Mouse (Mus musculus) forebrain, embryonic 13.5 days (tissue): ENCODE results near the gene Hsd17b13. TPM values are rescaled to one million over a fixed set of nuclear protein-coding genes. Genes with fewer than 3 reads are reported as not detected.
A peak's percentile ranks its signal among the peaks of the same experiment; 100 is the strongest.
"Not testable (repeated sequence)": the region's sequence is repeated elsewhere in the genome, so short reads cannot be mapped to it uniquely, and the experiment has no call there.

ENCODE experiments used
- ATAC-seq: fragments of 200-750 bp; cut with Nextera tagmentation; 2 replicates; pipeline ENCODE4 v1.8.0; 2017
- H3K27ac ChIP-seq: fragments of 300-500 bp; sonication (generic); 2 replicates; pipeline ENCODE4 v1.5.1; 2015; ENCODE audit warnings: inconsistent platforms, mild to moderate bottlenecking, moderate library complexity
- H3K27me3 ChIP-seq: fragments of 300-500 bp; sonication (generic); 2 replicates; pipeline ENCODE4 v1.6.1; 2015; ENCODE audit warnings: mild to moderate bottlenecking, inconsistent platforms
- H3K36me3 ChIP-seq: fragments of 300-500 bp; sonication (generic); 2 replicates; pipeline ENCODE4 v1.6.1; 2015; ENCODE audit warnings: mild to moderate bottlenecking, inconsistent platforms; ENCODE audit not compliant: poor library complexity, severe bottlenecking
- H3K4me1 ChIP-seq: fragments of 300-500 bp; sonication (generic); 2 replicates; pipeline ENCODE4 v1.6.1; 2015; ENCODE audit warnings: inconsistent platforms
- H3K4me2 ChIP-seq: fragments of 300-500 bp; sonication (generic); 2 replicates; pipeline ENCODE4 v1.6.1; 2015; ENCODE audit warnings: inconsistent platforms, mild to moderate bottlenecking, moderate library complexity
- H3K4me3 ChIP-seq: fragments of 300-500 bp; sonication (generic); 2 replicates; pipeline ENCODE4 v1.5.1; 2015; ENCODE audit warnings: mild to moderate bottlenecking, inconsistent platforms
- H3K9ac ChIP-seq: fragments of 300-500 bp; sonication (generic); 2 replicates; pipeline ENCODE4 v1.6.1; 2015; ENCODE audit warnings: mild to moderate bottlenecking, inconsistent platforms
- H3K9me3 ChIP-seq: fragments of 300-500 bp; sonication (generic); replicated peaks from 2 replicates; pipeline ENCODE4 v1.6.1; 2016; ENCODE audit warnings: inconsistent platforms
- WGBS: fragments of 180-500 bp; shearing (Covaris S2); methylation state at CpG from one replicate; pipeline ENCODE4 v1.1.7; 2015; 5-methylcytosine and 5-hydroxymethylcytosine counted together
- polyA plus RNA-seq: library from polyadenylated mRNA; unstranded; fragments of >200 nt; fragmentation: Nextera tagmentation; extraction: Ambion mirVana; gene quantifications from 2 replicates; pipeline ENCODE4 v1.2.1, GENCODE M21; 2015

The Hsd17b13 gene
- polyA plus RNA-seq, 1 experiment from 2014 or later = not detected

DNA sequence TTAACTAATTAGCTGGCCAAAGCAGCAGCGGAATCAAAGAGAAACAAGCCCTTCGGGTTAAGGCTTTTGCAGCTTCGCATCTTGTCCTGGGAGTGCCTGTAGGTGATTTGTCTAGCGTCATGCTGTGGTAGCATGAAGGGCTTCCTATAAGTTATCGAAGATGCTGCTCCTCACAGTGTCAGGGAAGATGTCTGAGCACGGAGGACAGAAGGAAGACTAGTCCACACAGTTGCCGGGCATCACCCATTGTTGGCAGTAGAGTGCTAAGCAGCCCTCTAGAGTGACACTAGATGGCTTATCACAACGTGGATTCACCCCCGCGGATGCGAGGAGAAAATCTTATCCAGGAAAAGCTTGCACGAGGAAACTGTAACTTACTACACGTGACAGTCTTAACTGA lies 4.4 kb downstream of the Hsd17b13 start:
- Histone ChIP-seq H3K9ac (no peak overlapping the region), H3K4me1 (no peaks in the 10 kb centered on the region), H3K9me3 (no peaks in the 10 kb centered on the region), H3K27me3 (no peaks in the 10 kb centered on the region), H3K4me3 (no peak overlapping the region), H3K27ac (no peak overlapping the region), H3K4me2 (no peak overlapping the region), H3K36me3 (no peaks in the 10 kb centered on the region)
- no peak for ATAC-seq
- 79% methylated on average over 13 of the region's 13 CpGs for WGBS

GRCm38 (mm10) chr5:103972379-103972778 lies 4.8 kb downstream of the Hsd17b13 start:
- no peaks in the 10 kb centered on the region for H3K36me3 ChIP-seq
- no peaks in the 10 kb centered on the region for H3K9me3 ChIP-seq
- no peak overlapping the region for H3K9ac ChIP-seq
- H3K27ac ChIP-seq = no peak overlapping the region
- H3K4me3 ChIP-seq = no peak overlapping the region
- WGBS = 65% methylated on average over 19 of the region's 19 CpGs
- H3K27me3 ChIP-seq = no peaks in the 10 kb centered on the region
- no peaks in the 10 kb centered on the region for H3K4me1 ChIP-seq
- H3K4me2 ChIP-seq = no peak overlapping the region
- no peak for ATAC-seq

- Histone ChIP-seq H3K36me3 (no peaks in the 10 kb centered on the region), H3K9me3 (no peaks in the 10 kb centered on the region), H3K27me3 (no peaks in the 10 kb centered on the region), H3K4me3 (no peak overlapping the region), H3K9ac (no peak overlapping the region), H3K27ac (no peak overlapping the region), H3K4me1 (no peaks in the 10 kb centered on the region), H3K4me2 (no peak overlapping the region)
- no peak for ATAC-seq
- 79% methylated on average over 5 of the region's 5 CpGs for WGBS
Measured at GRCm38 (mm10) chr5:103971051-103971450, 6.2 kb downstream of the Hsd17b13 start.

DNA sequence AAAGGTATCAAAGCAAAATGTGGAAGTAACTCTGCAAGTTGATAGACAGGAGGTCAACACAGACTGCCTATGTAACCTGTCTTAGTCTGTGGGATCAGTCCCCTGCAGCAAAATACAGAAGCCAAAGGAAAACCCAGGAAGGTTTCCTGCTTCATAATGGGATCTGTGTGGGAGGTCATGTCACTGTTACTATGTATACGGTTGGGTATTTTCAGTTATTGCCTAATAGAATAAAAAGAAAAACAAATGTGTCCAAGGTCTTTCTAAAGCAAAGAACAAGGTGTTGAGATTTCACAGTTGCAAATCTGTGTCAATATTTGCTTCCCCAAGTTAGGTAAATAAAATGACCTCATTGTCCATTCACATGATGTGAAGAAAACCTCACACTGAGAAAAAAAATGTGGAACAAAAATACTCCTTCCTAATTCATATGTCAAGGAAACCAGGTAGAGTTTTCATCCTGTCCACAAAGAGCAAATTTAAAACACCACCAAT lies 14.2 kb downstream of the Hsd17b13 start:
- Histone ChIP-seq H3K9ac (no peak overlapping the region), H3K27ac (no peak overlapping the region), H3K9me3 (no peaks in the 10 kb centered on the region), H3K4me1 (no peaks in the 10 kb centered on the region), H3K4me2 (no peak overlapping the region), H3K36me3 (no peaks in the 10 kb centered on the region), H3K27me3 (no peaks in the 10 kb centered on the region), H3K4me3 (no peak overlapping the region)
- no peak for ATAC-seq
- WGBS = 92% methylated on average over 1 of the region's 1 CpGs

- Histone ChIP-seq H3K27me3 (no peaks in the 10 kb centered on the region), H3K4me2 (no peak overlapping the region), H3K9ac (no peak overlapping the region), H3K27ac (no peak overlapping the region), H3K4me3 (no peak overlapping the region), H3K4me1 (0 out of 2 replicates have a peak, but pooled peaks cover 4% of the 10 kb centered on the region), H3K36me3 (no peaks in the 10 kb centered on the region), H3K9me3 (no peaks in the 10 kb centered on the region)
- 77% methylated on average over 5 of the region's 5 CpGs for WGBS
- ATAC-seq = no peak
Measured at GRCm38 (mm10) chr5:103954638-103955037, 22.6 kb downstream of the Hsd17b13 start.

- no peaks in the 10 kb centered on the region for H3K9me3 ChIP-seq
- 79% methylated on average over 10 of the region's 10 CpGs for WGBS
- no peak for ATAC-seq
- H3K4me2 ChIP-seq = no peak overlapping the region
- no peak overlapping the region for H3K27ac ChIP-seq
- H3K9ac ChIP-seq = no peak overlapping the region
- H3K27me3 ChIP-seq = no peaks in the 10 kb centered on the region
- 0 out of 2 replicates have a peak, but pooled peaks cover 4% of the 10 kb centered on the region for H3K4me1 ChIP-seq
- no peaks in the 10 kb centered on the region for H3K36me3 ChIP-seq
- H3K4me3 ChIP-seq = no peak overlapping the region
Measured at GRCm38 (mm10) chr5:103953135-103954083, 23.8 kb downstream of the Hsd17b13 start.

GRCm38 (mm10) chr5:103950138-103950537 lies 27.1 kb downstream of the Hsd17b13 start:
- H3K9ac ChIP-seq, H3K27me3 ChIP-seq, H3K4me2 ChIP-seq, H3K36me3 ChIP-seq, H3K27ac ChIP-seq, ATAC-seq, H3K4me1 ChIP-seq, H3K9me3 ChIP-seq, H3K4me3 ChIP-seq: not testable (repeated sequence)
- WGBS = 92% methylated on average over 15 of the region's 15 CpGs

DNA sequence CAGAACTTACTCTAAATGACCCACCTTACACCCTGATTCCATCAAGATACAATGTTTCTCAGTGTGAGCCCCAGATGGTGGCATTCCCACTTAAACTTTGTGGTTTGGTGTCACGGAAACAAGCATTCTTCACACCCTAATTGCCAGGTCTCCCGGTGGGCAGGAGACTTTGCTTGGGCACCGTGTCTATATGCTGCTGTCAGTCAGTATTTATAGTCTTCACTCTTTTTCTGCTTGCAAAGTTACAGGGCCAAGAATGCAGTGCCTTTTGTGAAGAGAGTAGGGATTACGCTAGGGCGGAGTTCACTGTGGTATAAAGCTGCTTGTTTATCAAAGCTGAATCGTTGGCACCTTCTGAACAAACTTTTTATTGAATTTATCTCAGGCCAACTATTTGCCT lies 34.0 kb downstream of the Hsd17b13 start:
- H3K4me3 ChIP-seq = no peak overlapping the region
- H3K27me3 ChIP-seq = peaks cover 19% of the 10 kb centered on the region
- no peak overlapping the region for H3K27ac ChIP-seq
- H3K4me2 ChIP-seq = no peak overlapping the region
- H3K9me3 ChIP-seq = no peaks in the 10 kb centered on the region
- WGBS = 14% methylated on average over 6 of the region's 6 CpGs
- no peaks in the 10 kb centered on the region for H3K36me3 ChIP-seq
- ATAC-seq = no peak
- H3K4me1 ChIP-seq = peaks cover 26% of the 10 kb centered on the region
- H3K9ac ChIP-seq = no peak overlapping the region

DNA sequence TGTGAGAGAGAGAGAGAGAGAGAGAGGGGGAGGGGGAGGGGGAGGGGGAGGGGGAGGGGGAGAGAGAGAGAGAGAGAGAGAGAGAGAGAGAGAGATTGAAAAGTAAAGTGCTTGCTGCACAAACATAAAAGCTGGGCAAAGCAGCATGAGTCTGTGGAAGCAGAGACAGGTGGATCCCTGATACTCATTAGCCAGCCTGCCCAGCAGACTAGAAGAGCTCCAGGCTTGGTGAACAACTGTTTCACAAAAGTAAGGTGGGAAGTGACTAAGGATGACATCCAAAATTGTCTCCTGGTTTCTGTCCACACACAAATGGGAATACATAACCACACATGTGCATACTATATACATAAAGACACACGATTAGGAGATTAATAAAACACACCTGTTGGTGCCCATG lies 37.4 kb downstream of the Hsd17b13 start:
- WGBS = 81% methylated on average over 1 of the region's 1 CpGs

DNA sequence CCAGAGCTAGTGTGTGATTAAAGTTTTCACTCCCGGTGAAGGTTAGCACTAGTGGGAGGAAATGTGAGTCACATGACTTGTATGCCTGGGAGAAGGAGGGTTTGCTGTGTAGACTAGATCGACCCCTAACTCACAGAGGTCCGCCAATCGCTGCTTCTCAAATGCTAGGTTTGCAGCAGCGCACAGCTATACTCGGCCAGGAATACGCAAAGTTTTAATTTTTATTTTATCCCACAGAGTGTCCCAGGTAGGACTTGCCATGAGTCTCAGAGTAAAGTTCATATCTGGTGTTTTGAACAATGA lies 37.9 kb downstream of the Hsd17b13 start:
- 46% methylated on average over 7 of the region's 7 CpGs for WGBS
- H3K27me3 ChIP-seq = peaks cover 15% of the 10 kb centered on the region
- peak overlapping the region; percentile 22 for H3K4me2 ChIP-seq
- no peak overlapping the region for H3K9ac ChIP-seq
- peak; percentile 22 for ATAC-seq
- no peaks in the 10 kb centered on the region for H3K36me3 ChIP-seq
- no peaks in the 10 kb centered on the region for H3K9me3 ChIP-seq
- no peak overlapping the region for H3K27ac ChIP-seq
- peaks cover 40% of the 10 kb centered on the region for H3K4me1 ChIP-seq
- no peak overlapping the region for H3K4me3 ChIP-seq

More for the DNA sequence above, 37.4 kb downstream of the Hsd17b13 start:
- no peak overlapping the region for H3K9ac ChIP-seq
- H3K4me1 ChIP-seq = peaks cover 40% of the 10 kb centered on the region
- no peak overlapping the region for H3K4me3 ChIP-seq
- peaks cover 19% of the 10 kb centered on the region for H3K27me3 ChIP-seq
- no peak overlapping the region for H3K4me2 ChIP-seq
- ATAC-seq = no peak
- no peaks in the 10 kb centered on the region for H3K36me3 ChIP-seq
- no peak overlapping the region for H3K27ac ChIP-seq
- no peaks in the 10 kb centered on the region for H3K9me3 ChIP-seq

DNA sequence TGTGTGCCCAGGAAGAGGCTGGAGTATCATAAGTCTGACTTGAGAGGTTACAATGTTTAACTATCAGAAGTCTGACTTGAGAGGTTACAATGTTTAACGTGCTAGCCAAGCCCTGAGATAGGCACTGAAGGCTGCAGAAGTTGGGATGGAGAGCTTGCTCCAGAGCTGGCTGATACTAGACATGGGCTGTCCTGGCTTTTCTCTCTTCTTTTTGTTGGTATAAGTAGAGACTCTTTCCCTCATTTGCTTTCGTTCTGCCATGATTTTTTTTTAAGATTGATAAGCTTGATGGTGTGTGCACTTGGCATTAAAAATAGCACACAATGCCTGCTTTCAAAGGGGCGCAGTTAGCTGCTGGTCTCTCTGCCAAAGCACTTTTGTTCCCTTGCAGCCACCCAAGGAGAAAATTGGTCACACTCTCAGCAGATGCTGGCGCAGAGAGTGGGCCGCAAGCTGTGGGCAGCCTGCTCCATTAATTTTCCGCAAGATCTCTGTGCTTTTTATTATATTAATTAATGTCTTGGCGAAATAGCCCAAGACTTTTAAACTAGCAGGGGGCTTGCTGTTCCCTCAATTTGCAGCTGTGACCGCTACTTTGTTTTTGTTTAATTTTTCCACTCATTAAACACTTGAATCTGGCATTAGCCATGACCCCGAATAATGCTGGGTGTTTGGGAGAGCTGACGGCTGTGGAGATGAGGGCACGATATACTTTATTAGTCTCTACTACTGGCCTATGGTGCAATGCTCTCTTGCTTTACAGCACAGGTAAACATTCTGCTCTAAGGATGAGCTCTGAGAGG lies 38.5 kb downstream of the Hsd17b13 start:
- peak; percentile 86 for ATAC-seq
- peak overlapping the region; percentile 48 for H3K27ac ChIP-seq
- 3% methylated on average over 11 of the region's 11 CpGs for WGBS

More for the DNA sequence above, 38.5 kb downstream of the Hsd17b13 start:
- H3K4me3 ChIP-seq = no peak overlapping the region
- no peaks in the 10 kb centered on the region for H3K36me3 ChIP-seq
- H3K4me2 ChIP-seq = peak overlapping the region; percentile 22
- peaks cover 15% of the 10 kb centered on the region for H3K27me3 ChIP-seq
- H3K9me3 ChIP-seq = no peaks in the 10 kb centered on the region
- no peak overlapping the region for H3K9ac ChIP-seq
- peaks cover 40% of the 10 kb centered on the region for H3K4me1 ChIP-seq
